Mouse (Mus musculus): Measurements from ENCODE around the gene Ppm1e.

DNA sequence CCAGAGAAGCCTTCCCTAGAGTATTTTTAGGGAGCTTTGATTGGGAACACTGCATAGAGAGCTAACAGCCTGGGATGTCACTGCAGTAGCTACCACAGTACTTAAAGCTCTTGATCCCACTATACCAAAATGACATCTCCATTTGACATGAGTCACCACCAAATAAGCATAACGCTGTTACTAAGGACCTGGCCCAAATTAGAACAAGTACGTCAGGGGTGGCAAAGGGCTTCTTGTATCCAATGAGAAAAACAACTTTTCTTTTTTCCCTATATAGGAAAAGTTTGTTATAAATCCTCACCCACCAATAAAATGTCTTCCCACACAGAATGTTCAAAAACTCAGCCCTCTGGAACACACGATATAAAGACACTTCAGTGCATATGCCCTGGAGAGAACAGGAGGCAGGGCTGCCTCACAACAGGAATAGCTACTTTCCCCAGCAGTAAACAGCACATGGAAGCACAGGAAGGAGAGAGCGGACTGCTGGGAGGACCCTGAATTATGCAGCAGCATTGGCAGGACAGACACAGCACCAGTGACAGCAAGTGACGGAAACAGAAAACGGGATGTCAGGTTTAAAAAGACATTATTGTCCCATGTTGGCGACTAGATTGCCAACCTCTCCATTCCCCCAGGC, 119.8 kb downstream of the Ppm1e start:
- TF ChIP-seq POLR2A (IDR thresholded peaks at IDR 0.05; ENCODE audit: low read depth, low read length) (no peak), CTCF (conservative IDR thresholded peaks at IDR 0.05; ENCODE audit: insufficient read depth, insufficient read length, low read depth, low read length) (no peak)
